Mouse (Mus musculus): ENCODE results near the gene Fam92b.

DNA sequence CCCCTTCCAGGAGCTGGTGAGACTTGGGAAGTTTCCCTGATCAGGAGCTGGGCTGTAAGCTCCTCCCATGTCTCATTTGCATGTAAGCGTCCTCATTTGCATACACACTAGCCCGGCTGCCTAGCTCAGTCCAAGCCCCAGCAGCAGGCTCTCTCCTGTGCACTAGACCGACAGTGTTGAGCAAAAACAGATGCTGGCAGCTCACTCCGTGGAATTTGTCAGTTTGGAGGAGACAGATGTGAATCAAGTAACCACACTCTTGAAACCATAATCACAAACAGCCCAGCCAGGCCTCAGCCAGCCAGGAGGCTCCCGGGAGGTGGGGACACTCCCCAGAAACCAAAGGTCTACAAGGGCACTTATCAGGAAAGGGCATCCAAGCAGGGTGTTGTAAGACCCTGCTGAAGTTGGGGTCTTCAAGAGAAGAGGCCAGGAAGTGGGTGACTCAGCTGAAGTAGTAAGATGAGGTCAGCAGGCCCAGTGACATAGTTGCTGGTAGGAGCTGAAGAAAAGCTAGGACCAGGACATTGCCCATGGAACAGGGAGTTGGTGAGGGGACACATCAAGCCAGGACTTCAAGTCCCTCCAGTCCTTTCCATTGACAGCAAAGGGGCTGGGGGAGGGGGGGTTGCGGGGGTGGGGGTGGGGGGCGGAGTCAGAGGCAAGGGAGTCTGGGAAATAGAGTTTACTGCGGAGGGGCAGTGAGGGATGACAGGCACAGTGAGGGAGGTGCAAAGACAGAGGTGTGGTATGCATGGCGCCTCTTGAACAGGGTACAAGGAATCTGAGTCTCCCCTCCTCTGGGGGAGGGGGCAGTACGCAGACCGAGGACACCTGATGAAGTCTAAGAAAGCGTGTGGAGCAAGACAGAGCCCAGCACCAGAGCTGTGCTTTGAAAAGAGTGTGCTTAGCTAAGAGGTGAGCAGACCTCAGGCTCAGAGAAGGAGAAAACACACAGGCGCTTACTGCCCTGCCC is 39.9 kb upstream of the Fam92b start:
- TF ChIP-seq POLR2A (IDR thresholded peaks at IDR 0.05; ENCODE audit: insufficient read depth, low read depth, low read length) (no peak), CTCF (IDR thresholded peaks at IDR 0.05; ENCODE audit: insufficient read depth, low read depth, low read length) (no peak)
